14 mouse cellular contexts compared by ENCODE assay signal in the genomic region with DNA sequence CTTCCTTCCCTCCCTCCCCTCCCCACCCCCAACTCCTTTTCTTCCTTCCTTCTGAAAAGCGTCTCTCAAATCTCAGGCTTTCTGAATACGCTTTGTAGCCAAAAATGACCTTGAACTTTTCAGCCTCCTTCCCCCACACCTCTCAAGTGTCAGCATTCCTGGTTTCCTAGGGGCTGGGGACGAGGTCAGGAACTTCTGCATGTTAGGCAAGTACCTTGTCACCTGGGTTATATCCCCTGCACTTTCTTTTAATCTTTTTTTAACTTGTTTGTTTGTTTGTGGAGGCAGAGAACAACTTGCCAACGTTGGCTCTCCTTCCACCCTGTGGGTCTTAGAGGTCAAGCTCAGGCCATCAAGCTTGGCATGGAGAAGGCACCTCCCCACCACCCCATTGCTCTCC.
"Had no signal": no experiment of that assay in that cellular context is flagged by ENCODE, and none has a peak within 500 bp of the region (broad histone marks: within the 10 kb centered on the region; RNA-seq: fewer than 3 reads in every experiment).

No protein-coding gene starts in this region.

- ATAC-seq: liver, postnatal 0 days; midbrain, embryonic 16.5 days had no signal

- H3K9me3 ChIP-seq: liver, embryonic 13.5 days; midbrain, embryonic 12.5 days; neural tube, embryonic 13.5 days had no signal

- H3K4me3 ChIP-seq: layer of hippocampus, adult 2 months; liver, embryonic 13.5 days; midbrain, embryonic 12.5 days; neural tube, embryonic 13.5 days had no signal

- DNase-seq: kidney, adult 11 months; kidney, postnatal 14 days; left cerebral cortex, postnatal 4 days; liver, embryonic 13.5 days; liver, postnatal 0 days; retina, postnatal 1 day; right cerebral cortex, postnatal 4 days; spleen, adult 18-20 months; thymus, adult 18-20 months; thymus, postnatal 25 days had no signal

- H3K36me3 ChIP-seq: liver, embryonic 13.5 days; midbrain, embryonic 12.5 days; neural tube, embryonic 13.5 days had no signal

- H3K27me3 ChIP-seq: liver, embryonic 13.5 days; midbrain, embryonic 12.5 days had no signal

- H3K4me1 ChIP-seq: neural tube, embryonic 13.5 days had no signal

- H3K4me2 ChIP-seq: liver, embryonic 13.5 days; midbrain, embryonic 12.5 days; neural tube, embryonic 13.5 days had no signal

- H3K9ac ChIP-seq: liver, embryonic 13.5 days; liver, postnatal 0 days; midbrain, embryonic 12.5 days; neural tube, embryonic 13.5 days had no signal

- H3K27ac ChIP-seq: layer of hippocampus, adult 2 months; liver, embryonic 13.5 days; midbrain, embryonic 12.5 days; neural tube, embryonic 13.5 days had no signal
